Mouse (Mus musculus): Measurements from ENCODE around the gene Cfap58. TPM values are rescaled to one million over a fixed set of nuclear protein-coding genes. Genes with fewer than 3 reads are reported as not detected.

Gene Cfap58
- polyA plus RNA-seq, 1 experiment from 2014 or later, result 0.20 TPM

GRCm38 (mm10) chr19:47905603-47906002 lies 31.9 kb upstream of the Cfap58 start:
- H3K36me3 ChIP-seq, result no peaks in the 10 kb centered on the region
- H3K4me2 ChIP-seq (replicated peaks), result no peak overlapping the region
- H3K9ac ChIP-seq, result no peak overlapping the region
- no peak for ATAC-seq (ENCODE audit: low FRiP score, low read depth)
- no peak overlapping the region for H3K4me3 ChIP-seq
- no peaks in the 10 kb centered on the region for H3K27me3 ChIP-seq (replicated peaks)
- H3K4me1 ChIP-seq, result peaks cover 34% of the 10 kb centered on the region
- 92% methylated on average over 5 of the region's 5 CpGs for WGBS
- no peaks in the 10 kb centered on the region for H3K9me3 ChIP-seq
- H3K27ac ChIP-seq, result no peak overlapping the region

- peaks cover 3% of the 10 kb centered on the region; the same call in 1 of the 2 replicates for H3K36me3 ChIP-seq
- no peak overlapping the region for H3K4me2 ChIP-seq (replicated peaks)
- H3K4me3 ChIP-seq, result no peak overlapping the region
- ATAC-seq (ENCODE audit: low FRiP score, low read depth), result no peak
- 94% methylated on average over 9 of the region's 9 CpGs for WGBS
- H3K27me3 ChIP-seq (replicated peaks), result no peaks in the 10 kb centered on the region
- H3K9ac ChIP-seq, result no peak overlapping the region
- no peaks in the 10 kb centered on the region for H3K9me3 ChIP-seq
- no peak overlapping the region for H3K27ac ChIP-seq
- H3K4me1 ChIP-seq, result peaks cover 38% of the 10 kb centered on the region
These were observed 29.9 kb upstream of the Cfap58 start for GRCm38 (mm10) chr19:47907596-47907995.

- H3K27ac ChIP-seq, result peak overlapping the region; percentile 85; the same call in 1 of the 2 replicates
- H3K36me3 ChIP-seq, result peaks cover 3% of the 10 kb centered on the region; the same call in 1 of the 2 replicates
- peaks cover 30% of the 10 kb centered on the region for H3K4me1 ChIP-seq
- peak overlapping the region; percentile 61 for H3K4me2 ChIP-seq (replicated peaks)
- H3K9me3 ChIP-seq, result no peaks in the 10 kb centered on the region
- no peaks in the 10 kb centered on the region for H3K27me3 ChIP-seq (replicated peaks)
- 27% methylated on average over 6 of the region's 6 CpGs for WGBS
- ATAC-seq (ENCODE audit: low FRiP score, low read depth), result peak; percentile 28
- H3K4me3 ChIP-seq, result no peak overlapping the region
- peak overlapping the region; percentile 59; the same call in 1 of the 2 replicates for H3K9ac ChIP-seq
These were observed 28.5 kb upstream of the Cfap58 start for GRCm38 (mm10) chr19:47908961-47909371.

GRCm38 (mm10) chr19:47909387-47910116 lies 27.9 kb upstream of the Cfap58 start:
- peak overlapping the region; percentile 61 for H3K4me2 ChIP-seq (replicated peaks)
- peak overlapping the region; percentile 59 for H3K9ac ChIP-seq
- WGBS, result 2% methylated on average over 10 of the region's 10 CpGs
- peak overlapping the region; percentile 85 for H3K27ac ChIP-seq
- peaks cover 30% of the 10 kb centered on the region for H3K4me1 ChIP-seq
- no peaks in the 10 kb centered on the region for H3K9me3 ChIP-seq
- peak; percentile 81 for ATAC-seq (ENCODE audit: low FRiP score, low read depth)
- peak overlapping the region; percentile 19; the same call in 1 of the 2 replicates for H3K4me3 ChIP-seq
- peaks cover 3% of the 10 kb centered on the region; the same call in 1 of the 2 replicates for H3K36me3 ChIP-seq
- no peaks in the 10 kb centered on the region for H3K27me3 ChIP-seq (replicated peaks)

GRCm38 (mm10) chr19:47910117-47910618 lies 27.3 kb upstream of the Cfap58 start:
- ATAC-seq (ENCODE audit: low FRiP score, low read depth), result no peak
- WGBS, result 54% methylated on average over 3 of the region's 4 CpGs
- Histone ChIP-seq H3K9ac (peak overlapping the region; percentile 59; the same call in 1 of the 2 replicates), H3K4me1 (peaks cover 30% of the 10 kb centered on the region), H3K36me3 (peaks cover 3% of the 10 kb centered on the region; the same call in 1 of the 2 replicates), H3K4me2 (replicated peaks) (peak overlapping the region; percentile 61), H3K4me3 (no peak overlapping the region), H3K27ac (peak overlapping the region; percentile 85; the same call in 1 of the 2 replicates), H3K27me3 (replicated peaks) (no peaks in the 10 kb centered on the region), H3K9me3 (no peaks in the 10 kb centered on the region)

GRCm38 (mm10) chr19:47910751-47911150 lies 26.7 kb upstream of the Cfap58 start:
- peaks cover 26% of the 10 kb centered on the region for H3K4me1 ChIP-seq
- H3K9ac ChIP-seq, result no peak overlapping the region
- no peak overlapping the region for H3K27ac ChIP-seq
- no peaks in the 10 kb centered on the region for H3K27me3 ChIP-seq (replicated peaks)
- no peak for ATAC-seq (ENCODE audit: low FRiP score, low read depth)
- peaks cover 3% of the 10 kb centered on the region; the same call in 1 of the 2 replicates for H3K36me3 ChIP-seq
- WGBS, result 94% methylated on average over 4 of the region's 4 CpGs
- H3K4me3 ChIP-seq, result no peak overlapping the region
- H3K9me3 ChIP-seq, result no peaks in the 10 kb centered on the region
- no peak overlapping the region for H3K4me2 ChIP-seq (replicated peaks)

GRCm38 (mm10) chr19:47913344-47913743 lies 24.1 kb upstream of the Cfap58 start:
- Histone ChIP-seq H3K4me1 (peaks cover 41% of the 10 kb centered on the region), H3K4me2 (replicated peaks) (no peak overlapping the region), H3K9ac (no peak overlapping the region), H3K4me3 (no peak overlapping the region), H3K27ac (no peak overlapping the region), H3K27me3 (replicated peaks) (no peaks in the 10 kb centered on the region), H3K9me3 (no peaks in the 10 kb centered on the region), H3K36me3 (peaks cover 3% of the 10 kb centered on the region; the same call in 1 of the 2 replicates)
- 61% methylated on average over 7 of the region's 7 CpGs for WGBS
- ATAC-seq (ENCODE audit: low FRiP score, low read depth), result no peak

GRCm38 (mm10) chr19:47914191-47914590 lies 23.3 kb upstream of the Cfap58 start:
- no peak for ATAC-seq (ENCODE audit: low FRiP score, low read depth)
- 92% methylated on average over 4 of the region's 4 CpGs for WGBS
- no peaks in the 10 kb centered on the region for H3K9me3 ChIP-seq
- no peak overlapping the region for H3K27ac ChIP-seq
- peaks cover 36% of the 10 kb centered on the region for H3K4me1 ChIP-seq
- H3K27me3 ChIP-seq (replicated peaks), result no peaks in the 10 kb centered on the region
- peaks cover 3% of the 10 kb centered on the region; the same call in 1 of the 2 replicates for H3K36me3 ChIP-seq
- H3K4me2 ChIP-seq (replicated peaks), result no peak overlapping the region
- no peak overlapping the region for H3K4me3 ChIP-seq
- no peak overlapping the region for H3K9ac ChIP-seq

GRCm38 (mm10) chr19:47915251-47915650 lies 22.2 kb upstream of the Cfap58 start:
- Histone ChIP-seq H3K4me3 (no peak overlapping the region), H3K9me3 (no peaks in the 10 kb centered on the region), H3K27ac (no peak overlapping the region), H3K36me3 (peaks cover 3% of the 10 kb centered on the region; the same call in 1 of the 2 replicates), H3K4me1 (peaks cover 31% of the 10 kb centered on the region), H3K9ac (no peak overlapping the region), H3K4me2 (replicated peaks) (no peak overlapping the region), H3K27me3 (replicated peaks) (no peaks in the 10 kb centered on the region)
- 88% methylated on average over 4 of the region's 4 CpGs for WGBS
- no peak for ATAC-seq (ENCODE audit: low FRiP score, low read depth)

- H3K9ac ChIP-seq, result peak overlapping the region; percentile 82
- H3K4me1 ChIP-seq, result peaks cover 28% of the 10 kb centered on the region
- WGBS, result 15% methylated on average over 4 of the region's 4 CpGs
- H3K4me2 ChIP-seq (replicated peaks), result peak overlapping the region; percentile 82
- no peak for ATAC-seq (ENCODE audit: low FRiP score, low read depth)
- H3K4me3 ChIP-seq, result peak overlapping the region; percentile 78; the same call in 1 of the 2 replicates
- H3K36me3 ChIP-seq, result no peaks in the 10 kb centered on the region
- no peaks in the 10 kb centered on the region for H3K27me3 ChIP-seq (replicated peaks)
- H3K9me3 ChIP-seq, result no peaks in the 10 kb centered on the region
- H3K27ac ChIP-seq, result no peak overlapping the region
These were observed 20.1 kb upstream of the Cfap58 start for GRCm38 (mm10) chr19:47917396-47917795.

- H3K9ac ChIP-seq, result peak overlapping the region; percentile 82; the same call in 1 of the 2 replicates
- whole genome bisulfite sequencing, result 20% methylated on average over 9 of the region's 9 CpGs
- peak overlapping the region; percentile 82 for H3K4me2 ChIP-seq (replicated peaks)
- no peak overlapping the region for H3K27ac ChIP-seq
- peaks cover 28% of the 10 kb centered on the region for H3K4me1 ChIP-seq
- no peaks in the 10 kb centered on the region for H3K36me3 ChIP-seq
- no peak for ATAC-seq (ENCODE audit: low FRiP score, low read depth)
- H3K4me3 ChIP-seq, result peak overlapping the region; percentile 78
- H3K27me3 ChIP-seq (replicated peaks), result no peaks in the 10 kb centered on the region
- no peaks in the 10 kb centered on the region for H3K9me3 ChIP-seq
These were observed 19.5 kb upstream of the Cfap58 start for GRCm38 (mm10) chr19:47918016-47918415.

GRCm38 (mm10) chr19:47918455-47919101 lies 18.9 kb upstream of the Cfap58 start:
- no peaks in the 10 kb centered on the region for H3K27me3 ChIP-seq (replicated peaks)
- H3K4me2 ChIP-seq (replicated peaks), result peak overlapping the region; percentile 82
- peaks cover 28% of the 10 kb centered on the region for H3K4me1 ChIP-seq
- WGBS, result 1% methylated on average over 29 of the region's 29 CpGs
- H3K27ac ChIP-seq, result peak overlapping the region; percentile 43; the same call in 1 of the 2 replicates
- H3K4me3 ChIP-seq, result peak overlapping the region; percentile 78
- H3K36me3 ChIP-seq, result no peaks in the 10 kb centered on the region
- ATAC-seq (ENCODE audit: low FRiP score, low read depth), result peak; percentile 49
- H3K9me3 ChIP-seq, result no peaks in the 10 kb centered on the region
- H3K9ac ChIP-seq, result peak overlapping the region; percentile 82
